Mouse (Mus musculus) bone marrow macrophage, adult 2 months (primary cell): ENCODE results near the gene Tmeff2.

ENCODE experiments used
- CTCF ChIP-seq: IDR thresholded peaks from 2 replicates; pipeline ENCODE4 v1.5.1; 2012; ENCODE audit warnings: low read depth, mild to moderate bottlenecking, low read length, moderate library complexity
- POLR2A ChIP-seq: IDR thresholded peaks from 2 replicates; pipeline ENCODE4 v1.6.1; 2012; ENCODE audit warnings: mild to moderate bottlenecking, low read depth, low read length, borderline replicate concordance

DNA sequence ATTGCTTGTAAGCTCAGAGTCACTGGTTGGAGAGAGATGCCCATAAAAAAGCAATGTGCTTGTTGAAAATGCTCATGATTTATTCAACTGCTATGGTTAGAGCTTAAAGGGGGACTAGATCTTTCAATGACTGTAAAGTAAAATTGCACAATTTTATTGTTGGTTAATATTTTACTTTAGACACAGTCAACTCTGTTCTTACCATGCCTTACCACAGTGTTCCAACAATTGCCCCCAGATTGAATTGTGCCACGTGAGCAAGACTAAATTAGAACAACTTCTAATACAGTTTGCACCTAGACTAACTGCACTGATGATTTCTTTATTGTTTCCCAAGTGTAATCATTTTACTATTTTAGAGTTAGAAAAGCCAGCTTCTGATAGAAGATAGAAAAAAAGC lies 94.1 kb downstream of the Tmeff2 start:
- TF ChIP-seq CTCF (no peak), POLR2A (no peak)
